Mouse (Mus musculus): ENCODE data around the gene Trim60. TPM values are rescaled to one million over a fixed set of nuclear protein-coding genes. Genes with fewer than 3 reads are reported as not detected.

Trim60 gene
- total RNA-seq (2017): not detected in 2 replicates

DNA sequence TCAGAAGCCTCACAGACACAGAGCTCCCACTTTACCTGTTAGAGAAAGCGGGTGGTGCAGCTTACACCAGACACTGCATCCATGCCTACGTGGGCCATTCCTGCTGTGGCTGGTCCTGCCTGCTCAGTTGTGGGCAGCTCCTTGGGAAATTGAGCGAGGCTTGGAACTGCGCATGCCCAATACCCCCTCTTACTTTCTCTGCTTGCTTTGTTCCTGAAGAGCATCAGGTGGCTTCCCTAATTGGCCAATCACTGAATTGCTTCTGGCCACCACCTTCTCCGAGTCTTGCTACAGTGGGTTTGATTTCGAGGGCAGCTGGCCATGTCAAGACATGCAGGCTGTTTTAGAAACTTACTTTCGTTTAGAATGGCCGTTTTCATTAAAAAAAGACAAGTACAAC is at the start of gene Trim60, which contains the start of gene Trim61:
TSS of gene Trim60 (minus strand) at position 162 of the 400 bp plus-strand sequence.
TSS of gene Trim61 (minus strand) at position 101 of the 400 bp plus-strand sequence.
- no peak for ATAC-seq (ENCODE audit: extremely low read depth, insufficient number of reproducible peaks, low FRiP score, poor library complexity, severe bottlenecking)

DNA sequence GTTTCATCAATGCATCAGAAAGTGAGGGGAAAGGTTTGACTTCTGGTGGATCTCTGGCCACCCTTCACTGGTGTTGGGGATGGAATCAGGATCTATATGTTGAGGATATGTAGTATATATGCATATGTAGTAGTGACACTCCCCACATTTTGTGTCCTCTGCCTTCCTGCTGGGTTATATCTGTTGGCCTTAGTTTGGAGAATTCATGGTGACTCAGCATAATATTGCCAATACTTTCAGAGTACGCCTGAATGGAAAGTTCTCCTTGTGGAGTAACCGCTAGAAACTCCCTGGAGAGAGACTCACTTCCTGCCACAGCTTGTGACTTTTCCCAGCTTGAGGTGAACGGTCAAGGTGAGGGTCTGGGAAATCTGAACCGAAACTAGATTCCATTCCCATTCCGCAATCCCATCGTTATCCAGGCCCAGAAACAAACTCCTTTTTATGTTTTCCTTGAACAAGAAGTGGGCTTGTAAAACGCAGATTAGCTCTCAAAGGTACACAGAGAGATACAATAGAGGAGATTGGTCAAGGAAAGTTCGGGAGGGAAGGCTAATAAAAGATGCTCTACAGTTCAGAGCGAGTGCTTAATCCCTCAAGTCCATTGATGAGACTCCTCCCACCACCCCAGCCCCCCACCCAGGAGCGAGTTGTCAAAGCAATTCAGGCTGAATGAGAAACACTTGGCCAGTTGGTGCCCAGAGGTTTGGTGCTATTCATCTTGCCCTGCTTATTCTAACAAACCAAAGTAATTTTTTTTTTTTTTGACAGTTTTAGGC is 49.5 kb upstream of the Trim60 start:
- no peak for ATAC-seq (ENCODE audit: extremely low read depth, insufficient number of reproducible peaks, low FRiP score, poor library complexity, severe bottlenecking)

DNA sequence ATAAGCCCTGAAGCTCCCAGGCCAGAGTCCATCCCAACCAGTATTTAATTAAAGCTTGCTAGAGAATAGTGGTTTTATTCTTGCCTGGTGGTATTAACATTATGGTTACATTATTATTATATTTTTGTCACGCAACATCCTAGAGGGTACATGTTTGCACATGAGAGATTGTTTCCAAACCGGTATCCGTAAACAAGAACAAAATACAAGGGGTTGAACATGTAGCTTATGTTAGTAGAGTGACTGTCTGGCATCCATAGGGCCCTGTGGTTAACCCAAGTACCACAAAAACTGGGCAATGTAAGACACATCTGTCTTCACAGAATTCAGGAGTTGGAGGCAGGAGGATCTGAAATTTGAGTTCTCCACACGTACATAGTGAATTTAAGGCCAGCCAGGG is 48.6 kb upstream of the Trim60 start:
- ATAC-seq (ENCODE audit: extremely low read depth, insufficient number of reproducible peaks, low FRiP score, poor library complexity, severe bottlenecking): no peak

DNA sequence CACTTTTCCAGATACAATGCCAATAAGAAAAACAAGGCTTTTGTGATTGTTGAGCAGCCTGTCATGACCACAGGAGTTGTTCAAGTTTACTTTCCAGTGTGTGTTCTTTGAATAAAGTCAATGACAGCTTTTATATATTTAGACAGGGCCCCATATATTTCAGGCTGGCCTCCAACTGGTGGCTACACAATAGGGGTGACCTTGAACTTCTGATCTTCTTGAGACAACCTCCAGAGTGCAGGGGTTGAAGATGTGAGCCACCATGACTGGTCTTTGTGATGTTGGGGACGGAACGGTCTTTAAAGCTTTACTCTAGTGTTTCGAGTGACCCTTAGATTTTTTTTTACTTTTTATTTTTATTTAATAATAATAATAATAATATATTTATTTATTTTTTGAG is 47.2 kb upstream of the Trim60 start:
- no peak for ATAC-seq (ENCODE audit: extremely low read depth, insufficient number of reproducible peaks, low FRiP score, poor library complexity, severe bottlenecking)

DNA sequence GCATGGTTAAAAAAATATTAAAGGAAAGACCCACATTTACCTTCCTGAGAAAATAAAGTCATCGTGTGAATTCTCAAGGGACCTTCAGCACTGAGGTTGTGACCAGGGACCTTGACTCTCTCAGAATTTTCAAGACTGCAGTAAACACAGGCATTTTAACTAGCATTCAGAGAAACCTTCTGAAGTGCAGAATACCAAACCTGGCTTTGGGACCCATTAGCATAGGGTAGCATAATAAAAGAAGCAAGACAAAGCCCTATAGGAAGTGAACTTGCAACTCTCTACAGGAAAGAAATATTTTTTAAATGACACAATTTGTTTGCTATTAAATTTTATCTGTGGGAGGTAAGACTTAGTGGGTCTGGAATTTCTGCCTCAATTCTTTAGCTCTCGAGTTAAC is 45.7 kb upstream of the Trim60 start:
- no peak for ATAC-seq (ENCODE audit: extremely low read depth, insufficient number of reproducible peaks, low FRiP score, poor library complexity, severe bottlenecking)

DNA sequence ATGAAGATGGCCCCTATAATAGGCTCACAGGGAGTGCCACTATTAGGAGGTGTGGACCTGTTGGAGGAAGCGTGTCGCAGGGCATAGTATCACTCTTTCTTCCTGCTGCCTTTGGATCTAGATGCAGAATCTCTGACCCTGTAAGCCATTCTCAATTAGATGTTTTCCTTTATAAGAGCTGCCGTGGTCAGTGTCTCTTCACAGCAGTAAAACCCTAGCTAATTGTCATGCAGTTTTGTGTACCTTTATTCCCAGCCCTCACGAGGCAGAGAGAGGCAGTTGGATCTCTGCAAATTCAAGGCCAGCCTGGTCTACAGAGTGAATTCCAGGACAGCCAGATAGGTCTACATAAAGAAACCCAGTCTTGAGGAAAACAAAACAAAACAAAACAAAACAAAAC is 43.8 kb upstream of the Trim60 start:
- ATAC-seq (ENCODE audit: extremely low read depth, insufficient number of reproducible peaks, low FRiP score, poor library complexity, severe bottlenecking): no peak

DNA sequence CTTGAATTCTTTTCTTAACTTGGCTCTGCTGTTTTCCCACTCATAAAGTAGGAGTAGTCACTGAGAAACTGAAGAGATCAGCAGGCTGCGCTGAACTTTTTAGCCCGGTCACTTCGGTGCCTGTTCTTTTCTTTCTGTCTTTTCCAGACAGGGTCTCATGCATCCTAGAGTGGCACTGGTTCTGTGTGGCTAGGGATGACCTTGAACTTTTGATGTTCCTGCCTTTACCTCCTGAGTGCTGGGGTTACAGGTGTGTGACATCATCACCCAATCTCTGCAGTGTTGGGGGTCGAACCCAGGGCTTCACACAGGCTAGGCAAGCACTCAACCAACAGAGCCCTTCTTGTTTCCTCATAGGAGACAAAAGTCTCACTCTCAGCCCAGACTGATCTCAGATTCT is 38.3 kb upstream of the Trim60 start:
- ATAC-seq (ENCODE audit: extremely low read depth, insufficient number of reproducible peaks, low FRiP score, poor library complexity, severe bottlenecking): no peak

DNA sequence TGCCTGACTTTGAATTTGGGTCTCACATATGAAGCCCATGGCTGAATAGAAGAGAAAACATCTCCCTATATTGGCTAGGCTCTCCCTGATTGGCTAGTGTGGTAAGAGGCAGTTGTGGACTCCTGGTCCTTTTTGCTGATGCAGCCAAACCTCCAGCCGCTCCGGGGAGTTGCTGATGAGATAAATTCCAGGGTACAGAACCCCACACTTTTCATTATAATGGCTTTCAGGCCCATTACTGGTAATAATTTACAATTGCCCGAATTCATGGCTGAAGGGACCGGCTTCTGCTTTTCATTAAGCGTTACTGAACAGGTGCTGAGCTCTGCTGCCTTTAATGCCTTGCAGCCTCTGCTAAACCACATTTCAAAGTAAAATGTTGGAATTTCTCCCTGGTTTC is 35.6 kb upstream of the Trim60 start:
- no peak for ATAC-seq (ENCODE audit: extremely low read depth, insufficient number of reproducible peaks, low FRiP score, poor library complexity, severe bottlenecking)

DNA sequence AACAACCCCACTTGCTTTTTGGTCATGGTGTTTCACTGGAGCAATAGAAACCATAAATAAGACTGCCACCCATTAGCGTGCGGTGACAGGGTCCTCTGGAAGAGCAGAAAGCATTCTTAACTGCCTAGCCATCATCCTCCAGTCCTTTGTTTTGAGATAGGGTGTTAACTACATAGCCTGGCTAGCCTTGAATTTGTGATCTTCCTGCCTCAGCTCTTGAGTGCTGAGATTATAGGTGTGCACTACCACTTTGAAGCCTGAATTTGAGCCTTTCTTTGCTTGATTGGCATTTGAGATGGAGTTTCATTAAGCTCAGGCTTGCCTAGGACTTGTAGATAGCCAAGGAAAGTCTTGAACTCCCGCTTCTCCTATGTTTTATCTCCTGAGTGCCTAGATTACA is 35.2 kb upstream of the Trim60 start:
- no peak for ATAC-seq (ENCODE audit: extremely low read depth, insufficient number of reproducible peaks, low FRiP score, poor library complexity, severe bottlenecking)

DNA sequence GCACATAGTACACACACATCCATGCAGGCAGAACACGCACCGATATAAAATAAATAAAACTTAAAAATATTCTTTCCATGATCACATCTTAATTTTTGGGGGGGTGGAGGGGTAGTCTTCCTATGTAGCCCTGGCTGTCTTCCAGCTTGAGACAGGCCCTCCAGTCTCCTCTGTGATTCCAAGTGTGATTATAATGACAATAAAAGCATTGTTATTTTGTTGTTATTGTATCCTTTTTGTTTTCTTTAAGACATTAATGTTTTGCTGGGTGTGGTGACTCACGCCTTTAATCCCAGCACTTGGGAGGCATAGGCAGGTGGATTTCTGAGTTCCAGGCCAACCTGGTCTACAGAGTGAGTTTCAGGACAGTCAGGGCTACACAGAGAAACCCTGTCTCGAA is 29.4 kb upstream of the Trim60 start:
- no peak for ATAC-seq (ENCODE audit: extremely low read depth, insufficient number of reproducible peaks, low FRiP score, poor library complexity, severe bottlenecking)

DNA sequence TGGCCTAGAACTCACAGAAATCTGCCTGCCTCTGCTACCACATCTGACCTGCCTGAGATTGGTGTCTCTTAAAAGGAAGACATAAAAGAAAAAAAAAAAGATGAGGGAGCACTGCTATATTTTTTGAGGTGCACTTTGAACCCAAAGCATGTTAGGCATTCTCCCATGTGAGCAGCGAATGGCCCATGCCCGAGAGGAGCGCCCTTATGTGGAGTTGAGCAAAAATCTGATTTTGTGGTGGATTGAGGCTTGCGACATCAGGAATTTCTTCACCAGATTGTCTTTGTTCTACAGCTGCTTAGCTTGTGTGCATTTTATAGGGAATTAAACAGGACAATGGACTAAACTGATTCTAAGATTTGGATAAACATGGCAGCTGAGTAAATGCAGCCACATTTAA is 28.8 kb upstream of the Trim60 start:
- ATAC-seq (ENCODE audit: extremely low read depth, insufficient number of reproducible peaks, low FRiP score, poor library complexity, severe bottlenecking): no peak

DNA sequence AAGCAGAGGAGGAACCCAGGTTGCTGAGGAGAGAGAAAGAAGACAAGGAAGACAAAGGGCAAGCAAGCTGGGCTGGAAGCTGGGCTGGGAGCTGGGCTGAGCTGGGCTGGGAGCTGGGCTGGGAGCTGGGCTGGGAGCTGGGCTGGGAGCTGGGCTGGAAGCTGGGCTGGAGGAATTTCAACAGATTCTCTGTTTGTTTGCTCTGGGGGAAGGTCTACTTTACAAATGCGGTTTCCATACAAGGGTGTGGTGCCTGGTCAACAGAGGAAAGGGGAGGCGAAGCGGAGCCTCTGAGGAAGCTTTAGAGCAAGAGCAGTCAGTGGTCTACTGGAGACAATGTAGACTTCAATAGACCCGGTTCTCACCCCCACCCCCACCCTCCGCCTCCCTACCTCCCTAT is 28.2 kb upstream of the Trim60 start:
- ATAC-seq (ENCODE audit: extremely low read depth, insufficient number of reproducible peaks, low FRiP score, poor library complexity, severe bottlenecking): no peak

DNA sequence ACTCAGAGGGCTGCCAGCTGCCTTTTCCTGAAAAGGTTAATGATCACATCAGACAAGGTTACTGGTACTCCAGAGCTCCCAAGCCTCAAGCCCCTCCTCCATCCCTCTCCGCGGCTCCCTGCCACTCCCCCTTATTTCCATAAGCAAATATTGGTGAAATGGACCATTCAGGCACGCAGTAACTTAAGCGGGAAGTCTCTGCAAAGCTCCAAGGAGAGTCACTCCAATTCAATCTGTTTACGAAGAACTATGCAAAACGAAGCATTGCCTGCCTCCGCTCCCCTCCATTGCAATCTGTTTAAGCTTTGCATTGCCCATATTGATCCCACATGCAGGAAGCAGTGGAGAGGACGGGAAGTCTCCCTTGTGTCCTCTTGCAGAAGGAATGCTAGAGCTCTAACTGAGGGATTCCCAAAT is 18.7 kb upstream of the Trim60 start, which contains the start of gene Apela:
TSS of gene Apela (minus strand) at position 220 of the 417 bp plus-strand sequence.
- no peak for ATAC-seq (ENCODE audit: extremely low read depth, insufficient number of reproducible peaks, low FRiP score, poor library complexity, severe bottlenecking)

DNA sequence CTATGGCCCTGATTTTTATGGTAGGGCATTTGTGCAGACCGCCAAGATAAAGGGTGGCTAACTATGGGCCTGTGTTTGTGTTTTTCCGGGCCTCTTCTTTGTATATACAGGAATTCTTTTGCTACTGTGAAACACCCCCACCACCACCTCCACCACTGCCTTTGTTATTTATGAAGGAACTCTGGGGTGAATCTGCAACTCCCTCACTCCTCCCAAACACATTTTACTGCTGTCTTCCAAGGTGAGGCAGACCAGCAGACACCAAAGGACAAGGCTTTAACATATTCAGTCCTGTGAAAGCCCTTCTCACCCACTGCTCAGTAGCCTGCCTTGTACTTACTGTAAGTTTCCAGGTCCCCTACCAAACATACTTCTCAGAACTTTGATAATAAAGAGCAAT is 15.8 kb upstream of the Trim60 start:
- no peak for ATAC-seq (ENCODE audit: extremely low read depth, insufficient number of reproducible peaks, low FRiP score, poor library complexity, severe bottlenecking)

DNA sequence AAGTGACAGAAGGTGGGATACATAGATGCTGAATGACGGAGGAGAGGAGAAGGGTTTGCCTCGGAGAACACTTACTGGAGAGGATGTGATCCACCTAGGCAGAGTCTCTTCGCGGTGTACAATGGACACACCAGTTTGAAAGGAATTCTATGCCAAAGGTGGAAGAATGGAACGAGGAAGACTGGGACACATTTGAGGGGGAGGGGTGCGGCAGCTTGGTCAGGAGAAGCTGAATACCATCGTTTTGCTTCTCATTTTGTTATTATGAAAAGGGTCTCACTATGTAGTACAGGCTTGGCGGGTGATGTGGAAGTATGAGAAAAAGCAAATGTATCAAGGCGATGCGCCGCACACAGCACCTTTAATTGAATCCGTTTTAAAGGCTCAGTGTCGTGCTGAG is 14.7 kb upstream of the Trim60 start:
- no peak for ATAC-seq (ENCODE audit: extremely low read depth, insufficient number of reproducible peaks, low FRiP score, poor library complexity, severe bottlenecking)

DNA sequence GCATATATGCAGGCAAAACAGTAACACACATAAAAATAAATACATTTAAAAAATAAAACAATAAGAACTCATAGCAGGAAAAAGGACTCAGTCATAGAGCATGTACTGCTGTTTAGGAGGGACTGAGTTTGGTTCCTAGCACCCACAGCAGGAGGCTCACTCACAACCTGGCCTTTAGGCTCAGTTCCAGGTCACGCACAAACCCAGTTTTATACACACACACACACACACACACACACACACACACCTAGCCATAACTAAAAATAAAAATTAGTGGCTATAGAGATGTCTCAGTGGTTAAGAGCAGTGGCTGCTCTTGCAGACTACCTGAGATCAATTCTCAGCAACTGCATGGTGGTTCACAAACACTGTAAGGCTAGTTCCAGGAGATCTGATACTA is 13.7 kb upstream of the Trim60 start:
- no peak for ATAC-seq (ENCODE audit: extremely low read depth, insufficient number of reproducible peaks, low FRiP score, poor library complexity, severe bottlenecking)

DNA sequence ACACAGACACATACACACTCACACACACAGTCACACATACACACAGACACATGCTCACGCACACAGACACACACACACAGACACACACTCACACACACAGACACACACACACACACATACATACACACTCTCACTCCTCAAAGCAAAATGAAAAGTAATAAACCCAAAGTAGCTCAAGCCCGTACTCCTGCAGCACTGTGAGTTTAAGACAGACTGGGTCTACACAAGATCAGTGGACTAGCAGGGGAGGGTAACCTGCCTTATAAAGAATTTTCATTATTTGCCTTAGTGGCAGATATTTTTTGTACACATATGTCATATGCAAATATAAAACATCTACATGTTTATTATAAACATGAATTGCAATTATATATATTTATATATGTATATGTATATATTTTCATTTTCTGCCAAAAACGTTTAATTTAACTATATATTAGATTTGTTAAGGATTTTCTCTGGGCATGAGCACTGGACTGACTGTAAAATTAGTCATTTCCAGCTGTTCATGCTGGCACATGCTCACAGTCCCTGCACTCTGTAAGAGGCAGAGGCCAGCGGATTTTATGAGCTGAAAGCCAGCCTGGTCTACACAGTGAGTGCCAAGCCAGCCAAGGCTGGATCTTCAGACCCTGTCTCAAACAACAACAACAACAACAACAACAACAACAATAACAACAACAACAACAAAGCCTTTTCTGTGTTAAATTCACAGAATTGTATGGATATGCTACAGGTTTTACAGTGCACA is 12.5 kb upstream of the Trim60 start:
- no peak for ATAC-seq (ENCODE audit: extremely low read depth, insufficient number of reproducible peaks, low FRiP score, poor library complexity, severe bottlenecking)

DNA sequence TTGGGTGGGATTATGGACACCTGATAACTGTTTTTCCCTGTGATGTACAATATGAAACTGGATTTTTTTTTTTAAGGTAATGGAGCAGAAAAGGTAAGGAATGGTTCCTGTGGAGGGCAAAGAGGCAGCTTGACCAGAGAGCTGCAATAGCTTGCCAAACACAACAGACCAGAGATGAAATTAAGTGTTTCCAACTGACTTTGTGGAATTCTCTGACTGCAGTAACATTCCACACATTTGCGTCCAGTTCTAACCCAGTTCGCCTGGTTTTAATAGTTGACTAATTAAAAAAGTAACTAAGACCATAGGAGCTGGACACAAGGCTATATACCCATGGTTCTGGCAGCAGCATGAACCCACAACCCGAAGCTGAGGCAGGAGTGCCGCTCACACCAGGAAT is 11.4 kb upstream of the Trim60 start:
- no peak for ATAC-seq (ENCODE audit: extremely low read depth, insufficient number of reproducible peaks, low FRiP score, poor library complexity, severe bottlenecking)

DNA sequence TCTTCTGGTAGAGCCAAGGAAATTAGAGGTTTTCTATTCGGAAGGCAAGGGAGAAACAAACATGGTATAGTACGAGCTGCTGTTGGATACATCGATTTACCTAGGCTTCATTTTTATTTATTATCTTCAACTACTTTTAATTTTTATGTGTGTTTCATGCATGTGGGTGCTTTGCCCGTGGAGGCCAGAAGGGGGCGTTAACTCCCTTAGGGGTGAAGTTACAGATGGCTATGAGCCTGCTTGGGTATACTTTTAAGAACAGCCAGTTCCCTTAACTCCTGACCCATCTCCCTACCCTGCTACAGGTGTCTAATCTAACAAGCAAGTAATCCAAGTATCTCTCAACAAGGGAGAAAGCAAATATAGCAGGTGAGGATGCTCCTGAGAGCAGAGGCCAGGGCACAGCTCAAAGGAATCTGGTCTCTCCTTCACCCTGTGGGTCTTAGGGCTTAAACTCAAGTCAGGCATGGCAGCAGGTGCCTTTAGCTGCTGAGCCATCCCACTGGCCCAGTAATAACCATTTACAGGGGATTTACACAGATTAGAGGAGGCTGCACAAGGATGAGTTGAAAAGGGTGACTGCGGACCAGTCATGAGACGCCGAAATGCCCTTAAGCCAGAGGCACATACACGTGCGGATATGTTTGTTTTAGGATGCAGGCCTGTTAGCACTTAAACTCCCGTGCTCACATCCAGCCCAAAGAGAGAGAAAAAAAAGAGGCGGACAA is 10.7 kb upstream of the Trim60 start:
- no peak for ATAC-seq (ENCODE audit: extremely low read depth, insufficient number of reproducible peaks, low FRiP score, poor library complexity, severe bottlenecking)

DNA sequence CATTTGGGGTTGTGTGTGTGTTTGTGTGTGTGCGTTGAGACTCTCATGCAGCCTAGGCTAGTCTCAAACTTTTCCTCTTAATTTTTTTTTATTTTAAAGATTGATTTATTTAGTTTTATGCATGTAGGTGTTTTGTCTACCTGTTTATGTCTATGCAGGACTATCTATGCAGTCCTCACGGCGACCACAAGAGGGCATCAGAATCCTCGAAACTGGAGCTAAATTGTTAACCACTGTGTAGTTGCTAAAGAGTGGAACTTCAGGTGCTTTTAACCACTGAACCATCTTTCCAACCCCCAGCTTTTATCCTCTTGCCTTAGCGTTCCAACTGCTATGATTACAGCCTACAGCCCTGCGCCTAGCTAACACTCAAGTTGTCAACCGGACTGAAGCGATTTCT is 4.1 kb upstream of the Trim60 start:
- ATAC-seq (ENCODE audit: extremely low read depth, insufficient number of reproducible peaks, low FRiP score, poor library complexity, severe bottlenecking): no peak

Data from neutrophil, adult 5-6 weeks (primary cell).